13 mouse cellular contexts compared by ENCODE assay signal in the genomic region with DNA sequence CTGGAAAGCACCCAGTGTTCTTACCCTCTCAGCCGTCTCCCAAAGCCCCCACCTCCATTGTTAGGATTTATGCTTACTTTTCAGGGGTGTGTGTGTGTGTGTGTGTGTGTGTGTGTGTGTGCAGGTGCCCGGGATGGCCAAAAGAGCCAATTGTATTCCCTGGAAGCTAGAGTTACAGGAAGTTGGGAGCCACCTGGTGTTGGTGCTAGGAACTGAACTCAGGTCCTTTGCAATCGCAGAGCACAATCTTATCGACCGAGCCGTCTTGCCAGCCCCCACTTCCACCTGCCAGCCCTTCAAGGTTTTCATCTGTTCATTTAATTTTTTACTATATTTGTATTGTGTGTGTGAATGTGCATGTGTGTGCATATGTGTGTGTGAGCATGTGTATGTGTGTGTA. TPM values are rescaled to one million over a fixed set of nuclear protein-coding genes. Genes with fewer than 3 reads are reported as not detected.
DNase-seq lines count a peak whose midpoint lies in the region; ATAC-seq and TF ChIP-seq lines count a peak whose summit lies in the region.
"Had no signal": no experiment of that assay in that cellular context is flagged by ENCODE, and none has a peak within 500 bp of the region (broad histone marks: within the 10 kb centered on the region; RNA-seq: fewer than 3 reads in every experiment).

No protein-coding gene starts in this region.

- no peak for DNase-seq in gastrocnemius, adult 2 months
- no peak for DNase-seq in gastrocnemius, adult 8-10 months (ENCODE audit: low spot score in 2 of 2)
- DNase-seq in layer of hippocampus, adult 2 months (ENCODE audit: low spot score in 2 of 2), result no peak
- no peak for DNase-seq in layer of hippocampus, adult 9-11 months
- DNase-seq in midbrain, postnatal 0 days (ENCODE audit: low spot score), result no peak
- DNase-seq in stomach, postnatal 0 days (ENCODE audit: low spot score), result no peak
- DNase-seq in left cerebral cortex, adult 11 months (ENCODE audit: low spot score), result no peak
- DNase-seq: right cerebral cortex, postnatal 14 days had no signal

- intact Hi-C loops in gastrocnemius, adult 2 months (cut with DNase I), result no loop called here

- no peaks in the 10 kb centered on the region for H3K36me3 ChIP-seq in midbrain, postnatal 0 days (ENCODE audit: insufficient read depth, low read length)
- no peaks in the 10 kb centered on the region for H3K36me3 ChIP-seq in midbrain, embryonic 15.5 days (replicated peaks)
- H3K36me3 ChIP-seq in stomach, postnatal 0 days (ENCODE audit: control insufficient read depth, insufficient read depth, low read length), result no peaks in the 10 kb centered on the region
- H3K36me3 ChIP-seq: hindbrain, embryonic 15.5 days; limb, embryonic 15.5 days; midbrain, embryonic 10.5 days had no signal

- H3K4me1 ChIP-seq in midbrain, postnatal 0 days (ENCODE audit: insufficient read depth, low read length), result no peaks in the 10 kb centered on the region
- H3K4me1 ChIP-seq in midbrain, embryonic 15.5 days, result no peaks in the 10 kb centered on the region
- no peaks in the 10 kb centered on the region for H3K4me1 ChIP-seq in stomach, postnatal 0 days (replicated peaks; ENCODE audit: control insufficient read depth, insufficient read depth)
- H3K4me1 ChIP-seq: hindbrain, embryonic 15.5 days; limb, embryonic 15.5 days had no signal

- no peak overlapping the region for H3K27ac ChIP-seq in gastrocnemius, adult 2 months
- H3K27ac ChIP-seq in layer of hippocampus, adult 2 months, result no peak overlapping the region
- no peak overlapping the region for H3K27ac ChIP-seq in midbrain, postnatal 0 days (ENCODE audit: low read depth, low read length)
- H3K27ac ChIP-seq in midbrain, embryonic 15.5 days, result no peak overlapping the region
- no peak overlapping the region for H3K27ac ChIP-seq in stomach, postnatal 0 days (replicated peaks)
- H3K27ac ChIP-seq: hindbrain, embryonic 15.5 days; limb, embryonic 15.5 days; midbrain, embryonic 10.5 days had no signal

- no peak for TF ChIP-seq EP300 in stomach, postnatal 0 days (optimal IDR thresholded peaks at IDR 0.05)

- H3K4me3 ChIP-seq in gastrocnemius, adult 2 months, result no peak overlapping the region
- H3K4me3 ChIP-seq in layer of hippocampus, adult 2 months, result no peak overlapping the region
- no peak overlapping the region for H3K4me3 ChIP-seq in midbrain, postnatal 0 days (ENCODE audit: low read depth, low read length)
- H3K4me3 ChIP-seq in midbrain, embryonic 15.5 days, result no peak overlapping the region
- H3K4me3 ChIP-seq in stomach, postnatal 0 days (ENCODE audit: low read depth, low read length), result no peak overlapping the region
- H3K4me3 ChIP-seq: hindbrain, embryonic 15.5 days; limb, embryonic 15.5 days; midbrain, embryonic 10.5 days; myocyte had no signal

- no peak overlapping the region for H3K4me2 ChIP-seq in midbrain, postnatal 0 days (ENCODE audit: low read depth, low read length, poor library complexity, severe bottlenecking)
- H3K4me2 ChIP-seq in midbrain, embryonic 15.5 days, result no peak overlapping the region
- no peak overlapping the region for H3K4me2 ChIP-seq in stomach, postnatal 0 days (replicated peaks; ENCODE audit: low read depth)
- H3K4me2 ChIP-seq: hindbrain, embryonic 15.5 days; limb, embryonic 15.5 days had no signal

- H3K9me3 ChIP-seq in midbrain, postnatal 0 days (ENCODE audit: low read length), result no peaks in the 10 kb centered on the region
- H3K9me3 ChIP-seq in midbrain, embryonic 15.5 days, result 0 out of 2 replicates have a peak, but pooled peaks cover 5% of the 10 kb centered on the region
- no peaks in the 10 kb centered on the region for H3K9me3 ChIP-seq in stomach, postnatal 0 days (ENCODE audit: control insufficient read depth, low read length)
- H3K9me3 ChIP-seq: hindbrain, embryonic 15.5 days; limb, embryonic 15.5 days had no signal

- no peaks in the 10 kb centered on the region for H3K27me3 ChIP-seq in midbrain, postnatal 0 days (ENCODE audit: insufficient read depth, low read length)
- no peaks in the 10 kb centered on the region for H3K27me3 ChIP-seq in midbrain, embryonic 15.5 days (replicated peaks)
- H3K27me3 ChIP-seq in stomach, postnatal 0 days (ENCODE audit: control insufficient read depth, insufficient read depth, low read length), result no peaks in the 10 kb centered on the region
- H3K27me3 ChIP-seq: hindbrain, embryonic 15.5 days; limb, embryonic 15.5 days had no signal

- WGBS in midbrain, postnatal 0 days, result 80% methylated on average over 6 of the region's 6 CpGs
- 76% methylated on average over 6 of the region's 6 CpGs for WGBS in midbrain, embryonic 15.5 days
- 67% methylated on average over 6 of the region's 6 CpGs for WGBS in stomach, postnatal 0 days

- no peak for ATAC-seq in midbrain, postnatal 0 days (ENCODE audit: low FRiP score)
- ATAC-seq in midbrain, embryonic 15.5 days (replicated peaks), result no peak
- ATAC-seq in stomach, postnatal 0 days (ENCODE audit: low FRiP score, low TSS enrichment), result no peak

- H3K9ac ChIP-seq in midbrain, postnatal 0 days (replicated peaks; ENCODE audit: low read length, poor library complexity, severe bottlenecking), result no peak overlapping the region
- H3K9ac ChIP-seq in midbrain, embryonic 15.5 days, result no peak overlapping the region
- H3K9ac ChIP-seq in stomach, postnatal 0 days (ENCODE audit: low read length), result no peak overlapping the region
- H3K9ac ChIP-seq: hindbrain, embryonic 15.5 days; limb, embryonic 15.5 days had no signal

- TF ChIP-seq CTCF in gastrocnemius, adult 2 months (IDR thresholded peaks at IDR 0.05), result peak; percentile 34
- peak; percentile 56 for TF ChIP-seq CTCF in layer of hippocampus, adult 2 months (conservative IDR thresholded peaks at IDR 0.05)
- TF ChIP-seq CTCF in midbrain, postnatal 0 days (IDR thresholded peaks at IDR 0.05), result peak; percentile 46
- TF ChIP-seq CTCF in stomach, postnatal 0 days (IDR thresholded peaks at IDR 0.05; ENCODE audit: low read depth), result peak; percentile 56

RNA-seq across cellular contexts. Expression of a gene that starts 31.6 kb away (rescaled TPM):
- 100 to 1,000 TPM in 1 of 2 experiments, 10 to 100 TPM in 1; 95.9 to 126 TPM for total RNA-seq in gastrocnemius, adult 2 months (2021)
- 100 to 1,000 TPM in 2 of 4 experiments, 10 to 100 TPM in 2; 79.5 to 115 (median 98.3) TPM for total RNA-seq in gastrocnemius, adult 8-10 months (2022)
- 100 to 1,000 TPM; 275 to 294 TPM for total RNA-seq in layer of hippocampus, adult 2 months (2021)
- 153 and 177 TPM in 2 replicates for total RNA-seq in midbrain, postnatal 0 days (2014; rRNA removed)
- polyA plus RNA-seq in midbrain, postnatal 0 days (2015; fragmentation: Nextera tagmentation; extraction: Ambion mirVana), result 130 and 140 TPM in 2 replicates
- 145 and 156 TPM in 2 replicates for polyA plus RNA-seq in midbrain, embryonic 15.5 days (2015; fragmentation: Nextera tagmentation; extraction: Ambion mirVana)
- 59.4 and 61.9 TPM in 2 replicates for polyA plus RNA-seq in stomach, postnatal 0 days (2015; fragmentation: Nextera tagmentation; extraction: Ambion mirVana)

RNA-seq across cellular contexts. Expression of a gene that starts 40.2 kb away (rescaled TPM):
- total RNA-seq in gastrocnemius, adult 2 months (2021), result 10 to 100 TPM; 52.8 to 70.8 TPM
- 10 to 100 TPM; 38.7 to 58.6 (median 46.5) TPM for total RNA-seq in gastrocnemius, adult 8-10 months (2022)
- total RNA-seq in layer of hippocampus, adult 2 months (2021), result 10 to 100 TPM; 68.2 to 69.1 TPM
- total RNA-seq in midbrain, postnatal 0 days (2014; rRNA removed), result 83.2 and 88.5 TPM in 2 replicates
- polyA plus RNA-seq in midbrain, postnatal 0 days (2015; fragmentation: Nextera tagmentation; extraction: Ambion mirVana), result 73.7 and 75.9 TPM in 2 replicates
- polyA plus RNA-seq in midbrain, embryonic 15.5 days (2015; fragmentation: Nextera tagmentation; extraction: Ambion mirVana), result 89.4 and 92.5 TPM in 2 replicates
- polyA plus RNA-seq in stomach, postnatal 0 days (2015; fragmentation: Nextera tagmentation; extraction: Ambion mirVana), result 33.0 and 34.5 TPM in 2 replicates
